Mouse (Mus musculus) lung, postnatal 0 days (tissue): ENCODE results near the gene C130074G19Rik.

Experiments used
- CTCF ChIP-seq: IDR thresholded peaks from 2 replicates; pipeline ENCODE4 v1.5.1; 2016; ENCODE audit warnings: antibody characterized with exemption, mild to moderate bottlenecking
- EP300 ChIP-seq: IDR thresholded peaks from 2 replicates; pipeline ENCODE4 v1.6.1; 2016; ENCODE audit warnings: antibody characterized with exemption, mild to moderate bottlenecking, control low read depth

DNA sequence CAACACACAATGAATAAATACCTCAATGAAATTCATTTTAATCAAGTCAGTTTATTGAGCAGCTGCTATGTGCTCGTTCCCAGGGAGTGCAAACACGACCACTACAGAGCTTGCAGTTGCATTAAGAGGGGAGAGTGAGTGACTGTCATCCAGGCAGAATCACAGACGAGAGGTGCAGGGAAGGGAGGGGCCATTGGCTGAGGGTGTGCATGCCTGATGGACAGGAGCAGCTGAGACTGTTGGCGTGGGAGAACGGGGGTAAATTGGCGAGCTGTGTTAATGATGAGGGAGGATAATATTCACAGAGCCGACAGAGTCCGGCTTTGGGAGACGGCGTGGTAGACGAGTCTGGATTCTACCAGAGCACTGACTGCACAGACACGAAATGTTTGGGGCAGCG is 39.8 kb upstream of the C130074G19Rik start:
- no peak for TF ChIP-seq CTCF
- no peak for TF ChIP-seq EP300
